Mouse (Mus musculus) neural tube, embryonic 14.5 days (tissue): ENCODE data around the gene Uap1l1. TPM values are rescaled to one million over a fixed set of nuclear protein-coding genes. Genes with fewer than 3 reads are reported as not detected.

Experiments used
- ATAC-seq: fragments of 200-750 bp; cut with Nextera tagmentation; 2 replicates; pipeline ENCODE4 v1.8.0; 2017; ENCODE audit warnings: low read depth, mild to moderate bottlenecking, moderate TSS enrichment, moderate library complexity
- H3K27ac ChIP-seq: fragments of 300-500 bp; sonication (generic); 2 replicates; pipeline ENCODE4 v1.5.1; 2014; ENCODE audit warnings: low read depth, mild to moderate bottlenecking, control low read depth, low read length, moderate library complexity, mixed read lengths
- H3K27me3 ChIP-seq: fragments of 300-500 bp; sonication (generic); 2 replicates; pipeline ENCODE4 v1.6.1; 2014; ENCODE audit warnings: low read length; ENCODE audit not compliant: control insufficient read depth, insufficient read depth
- H3K36me3 ChIP-seq: fragments of 300-500 bp; sonication (generic); 2 replicates; pipeline ENCODE4 v1.6.1; 2014; ENCODE audit warnings: low read length, mixed read lengths; ENCODE audit not compliant: control insufficient read depth, insufficient read depth
- H3K4me1 ChIP-seq: fragments of 300-500 bp; sonication (generic); 2 replicates; pipeline ENCODE4 v1.6.1; 2014; ENCODE audit warnings: low read length; ENCODE audit not compliant: control insufficient read depth, insufficient read depth
- H3K4me2 ChIP-seq: fragments of 300-500 bp; sonication (generic); 2 replicates; pipeline ENCODE4 v1.6.1; 2014; ENCODE audit warnings: mild to moderate bottlenecking, low read depth, low read length, control low read depth
- H3K4me3 ChIP-seq: fragments of 300-500 bp; sonication (generic); 2 replicates; pipeline ENCODE4 v1.5.1; 2014; ENCODE audit warnings: low read depth, low read length, control low read depth, mixed read lengths
- H3K9ac ChIP-seq: fragments of 300-500 bp; sonication (generic); replicated peaks from 2 replicates; pipeline ENCODE4 v1.6.1; 2014; ENCODE audit warnings: low read depth, mild to moderate bottlenecking, control low read depth, low read length, mixed read lengths
- H3K9me3 ChIP-seq: fragments of 300-500 bp; sonication (generic); 2 replicates; pipeline ENCODE4 v1.6.1; 2016; ENCODE audit warnings: low read length; ENCODE audit not compliant: control insufficient read depth
- WGBS: fragments of 180-500 bp; shearing (Covaris S2); extraction: QIAGEN DNeasy Blood & Tissue Kit; methylation state at CpG from one replicate; pipeline ENCODE4 v1.1.7; 2014; 5-methylcytosine and 5-hydroxymethylcytosine counted together
- polyA plus RNA-seq: library from polyadenylated mRNA; unstranded; fragments of >200 nt; fragmentation: Nextera tagmentation; extraction: Ambion mirVana; gene quantifications from 2 replicates; pipeline ENCODE4 v1.2.1, GENCODE M21; 2014

The Uap1l1 gene
- polyA plus RNA-seq, 1 experiment from 2014 or later, result 4.6 TPM

- Histone ChIP-seq H3K27me3 (peaks cover 72% of the 10 kb centered on the region), H3K9me3 (no peaks in the 10 kb centered on the region), H3K36me3 (peaks cover 14% of the 10 kb centered on the region), H3K4me2 (no peak overlapping the region), H3K9ac (no peak overlapping the region), H3K4me1 (no peaks in the 10 kb centered on the region), H3K4me3 (no peak overlapping the region), H3K27ac (no peak overlapping the region)
- no peak for ATAC-seq
- WGBS, result 3% methylated on average over 22 of the region's 22 CpGs
These were observed 54.5 kb downstream of the Uap1l1 start for GRCm38 (mm10) chr2:25310969-25311368.

- Histone ChIP-seq H3K9ac (no peak overlapping the region), H3K4me1 (no peaks in the 10 kb centered on the region)
- no peak for ATAC-seq
These were observed 55.3 kb downstream of the Uap1l1 start for GRCm38 (mm10) chr2:25310180-25310579.

More at GRCm38 (mm10) chr2:25310180-25310579, 55.3 kb downstream of the Uap1l1 start:
- Histone ChIP-seq H3K36me3 (peaks cover 14% of the 10 kb centered on the region), H3K27ac (no peak overlapping the region), H3K4me3 (no peak overlapping the region), H3K4me2 (no peak overlapping the region), H3K27me3 (peaks cover 68% of the 10 kb centered on the region), H3K9me3 (no peaks in the 10 kb centered on the region)
- WGBS, result 52% methylated on average over 10 of the region's 10 CpGs

Other genes with a start within 250 kb of the Uap1l1 start
- gene Nrarp, start 184.9 kb downstream of the Uap1l1 start, polyA plus RNA-seq, result 10.7 and 15.1 TPM in 2 replicates
- gene Tor4a, start 168.8 kb downstream of the Uap1l1 start, polyA plus RNA-seq, result 0.88 and 1.4 TPM in 2 replicates
- gene Nelfb, start 154.2 kb downstream of the Uap1l1 start, polyA plus RNA-seq, result 74.7 and 86.2 TPM in 2 replicates
- gene Stpg3, start 151.0 kb downstream of the Uap1l1 start, polyA plus RNA-seq, result not detected in 2 replicates
- gene Fam166a, start 146.9 kb downstream of the Uap1l1 start, polyA plus RNA-seq, result 0.91 TPM in 1 of 2 replicates, not detected in the other
- 361 and 387 TPM in 2 replicates for gene Tubb4b, start 141.0 kb downstream of the Uap1l1 start, polyA plus RNA-seq
- gene Slc34a3, start 131.3 kb downstream of the Uap1l1 start, polyA plus RNA-seq, result not detected in 2 replicates
- not detected in 2 replicates for gene Rnf224, start 128.9 kb downstream of the Uap1l1 start, polyA plus RNA-seq
- gene Rnf208, start 123.4 kb downstream of the Uap1l1 start, polyA plus RNA-seq, result 147 and 191 TPM in 2 replicates
- gene Cysrt1, start 123.2 kb downstream of the Uap1l1 start, polyA plus RNA-seq, result 0.33 and 0.45 TPM in 2 replicates
- 5.0 and 7.1 TPM in 2 replicates for gene AL732309.1, start 118.8 kb downstream of the Uap1l1 start, polyA plus RNA-seq
- 11.0 and 11.2 TPM in 2 replicates for gene Tmem203, start 110.2 kb downstream of the Uap1l1 start, polyA plus RNA-seq
- 11.5 and 12.3 TPM in 2 replicates for gene Tprn, start 103.1 kb downstream of the Uap1l1 start, polyA plus RNA-seq
- gene Ssna1, start 93.2 kb downstream of the Uap1l1 start, polyA plus RNA-seq, result 177 and 182 TPM in 2 replicates
- 110 and 116 TPM in 2 replicates for gene Anapc2, start 93.2 kb downstream of the Uap1l1 start, polyA plus RNA-seq
- not detected in 2 replicates for gene Tmem210, start 77.5 kb downstream of the Uap1l1 start, polyA plus RNA-seq
- 0.45 TPM in 1 of 2 replicates, not detected in the other for gene Lrrc26, start 75.8 kb downstream of the Uap1l1 start, polyA plus RNA-seq
- 60.8 and 89.4 TPM in 2 replicates for gene Grin1, start 46.5 kb downstream of the Uap1l1 start, polyA plus RNA-seq
- gene Man1b1, start 33.3 kb downstream of the Uap1l1 start, polyA plus RNA-seq, result 59.9 and 85.5 TPM in 2 replicates
- 23.9 and 27.1 TPM in 2 replicates for gene Dpp7, start 9.3 kb downstream of the Uap1l1 start, polyA plus RNA-seq
- 6.9 and 7.8 TPM in 2 replicates for gene Sapcd2, start 6.6 kb upstream of the Uap1l1 start, polyA plus RNA-seq
- 1.6 and 10.6 TPM in 2 replicates for gene Entpd2, start 30.2 kb upstream of the Uap1l1 start, polyA plus RNA-seq
- gene Npdc1, start 33.7 kb upstream of the Uap1l1 start, polyA plus RNA-seq, result 397 and 496 TPM in 2 replicates
- 0.17 and 0.23 TPM in 2 replicates for gene Fut7, start 57.6 kb upstream of the Uap1l1 start, polyA plus RNA-seq
- 16.2 and 17.0 TPM in 2 replicates for gene Abca2, start 63.0 kb upstream of the Uap1l1 start, polyA plus RNA-seq
- gene Clic3, start 91.2 kb upstream of the Uap1l1 start, polyA plus RNA-seq, result 1.5 and 2.4 TPM in 2 replicates
- 94.5 and 124 TPM in 2 replicates for gene Paxx, start 95.4 kb upstream of the Uap1l1 start, polyA plus RNA-seq
- 5.6 and 87.6 TPM in 2 replicates for gene Ptgds, start 104.4 kb upstream of the Uap1l1 start, polyA plus RNA-seq
- gene Lcn12, start 128.2 kb upstream of the Uap1l1 start, polyA plus RNA-seq, result not detected in 2 replicates
- 124 and 137 TPM in 2 replicates for gene Fbxw5, start 135.1 kb upstream of the Uap1l1 start, polyA plus RNA-seq
- gene C8g, start 136.0 kb upstream of the Uap1l1 start, polyA plus RNA-seq, result 5.6 and 6.8 TPM in 2 replicates
- 12.6 and 14.8 TPM in 2 replicates for gene Traf2, start 181.3 kb upstream of the Uap1l1 start, polyA plus RNA-seq
- 373 and 390 TPM in 2 replicates for gene Edf1, start 192.2 kb upstream of the Uap1l1 start, polyA plus RNA-seq
- 2.2 and 2.3 TPM in 2 replicates for gene Mamdc4, start 209.2 kb upstream of the Uap1l1 start, polyA plus RNA-seq
- 184 and 209 TPM in 2 replicates for gene Phpt1, start 209.5 kb upstream of the Uap1l1 start, polyA plus RNA-seq
- gene Ajm1, start 216.1 kb upstream of the Uap1l1 start, polyA plus RNA-seq, result 8.1 and 13.3 TPM in 2 replicates
- gene Rabl6, start 242.8 kb upstream of the Uap1l1 start, polyA plus RNA-seq, result 64.2 and 66.6 TPM in 2 replicates